ENCODE assay signal across 17 mouse cellular contexts in genomic region chr1:187803566-187803965, GRCm38 (mm10).
DNase-seq lines count a peak whose midpoint lies in the region; ATAC-seq and TF ChIP-seq lines count a peak whose summit lies in the region.
"Had no signal": no experiment of that assay in that cellular context is flagged by ENCODE, and none has a peak within 500 bp of the region (broad histone marks: within the 10 kb centered on the region; RNA-seq: fewer than 3 reads in every experiment).

No protein-coding gene starts in this region.

- H3K36me3 ChIP-seq in midbrain, embryonic 11.5 days (ENCODE audit: control insufficient read depth, insufficient read depth, low read length): no peaks in the 10 kb centered on the region
- no peaks in the 10 kb centered on the region for H3K36me3 ChIP-seq in midbrain, postnatal 0 days (ENCODE audit: insufficient read depth, low read length)
- H3K36me3 ChIP-seq in hindbrain, embryonic 14.5 days (replicated peaks; ENCODE audit: control insufficient read depth, insufficient read depth): no peaks in the 10 kb centered on the region
- H3K36me3 ChIP-seq: forebrain, embryonic 12.5 days had no signal

- no peak overlapping the region for H3K4me2 ChIP-seq in midbrain, embryonic 11.5 days
- no peak overlapping the region for H3K4me2 ChIP-seq in midbrain, postnatal 0 days (ENCODE audit: low read depth, low read length, poor library complexity, severe bottlenecking)
- H3K4me2 ChIP-seq in hindbrain, embryonic 14.5 days (replicated peaks): no peak overlapping the region
- H3K4me2 ChIP-seq: forebrain, embryonic 12.5 days had no signal

- WGBS in midbrain, embryonic 11.5 days: 27% methylated on average over 5 of the region's 5 CpGs
- 25% methylated on average over 5 of the region's 5 CpGs for WGBS in midbrain, postnatal 0 days
- 30% methylated on average over 5 of the region's 5 CpGs for WGBS in hindbrain, embryonic 14.5 days

- no peaks in the 10 kb centered on the region for H3K9me3 ChIP-seq in midbrain, embryonic 11.5 days (ENCODE audit: control insufficient read depth, low read length)
- H3K9me3 ChIP-seq in midbrain, postnatal 0 days (ENCODE audit: low read length): no peaks in the 10 kb centered on the region
- H3K9me3 ChIP-seq in hindbrain, embryonic 14.5 days (ENCODE audit: control insufficient read depth, low read length): no peaks in the 10 kb centered on the region
- H3K9me3 ChIP-seq: forebrain, embryonic 12.5 days had no signal

- H3K4me3 ChIP-seq in midbrain, embryonic 11.5 days (ENCODE audit: low read depth, low read length): no peak overlapping the region
- H3K4me3 ChIP-seq in midbrain, postnatal 0 days (ENCODE audit: low read depth, low read length): no peak overlapping the region
- no peak overlapping the region for H3K4me3 ChIP-seq in hindbrain, embryonic 14.5 days (replicated peaks; ENCODE audit: low read length)
- H3K4me3 ChIP-seq: forebrain, embryonic 12.5 days had no signal

- DNase-seq in heart, adult 11 months: peak; percentile 40
- DNase-seq in heart, postnatal 36 days: no peak
- DNase-seq in midbrain, embryonic 11.5 days (ENCODE audit: low spot score, missing footprints): no peak
- no peak for DNase-seq in midbrain, postnatal 0 days (ENCODE audit: low spot score)
- peak; percentile 21 to 58 for DNase-seq in kidney, postnatal 25 days
- peak; percentile 58 for DNase-seq in yolk sac, embryonic 10.5 days (ENCODE audit: low spot score)
- DNase-seq in hindbrain, embryonic 14.5 days (ENCODE audit: low spot score): no peak
- no peak for DNase-seq in gastrocnemius, adult 8-10 months (ENCODE audit: low spot score in 2 of 2)
- DNase-seq: adrenal gland, adult 2 months; cerebellum, postnatal 10 days; gastrocnemius, postnatal 14 days; heart, postnatal 10 days; left cerebral cortex, postnatal 4 days had no signal

- 0 out of 2 replicates have a peak, but pooled peaks have one; percentile 14 for ATAC-seq in midbrain, embryonic 11.5 days (ENCODE audit: low FRiP score)
- ATAC-seq in midbrain, postnatal 0 days (ENCODE audit: low FRiP score): no peak
- ATAC-seq in hindbrain, embryonic 14.5 days (ENCODE audit: low FRiP score): no peak
- ATAC-seq: hindbrain, embryonic 16.5 days had no signal

- H3K27ac ChIP-seq in midbrain, embryonic 11.5 days (ENCODE audit: low read depth, low read length): no peak overlapping the region
- no peak overlapping the region for H3K27ac ChIP-seq in midbrain, postnatal 0 days (ENCODE audit: low read depth, low read length)
- no peak overlapping the region for H3K27ac ChIP-seq in hindbrain, embryonic 14.5 days
- H3K27ac ChIP-seq: forebrain, embryonic 12.5 days; liver, embryonic 14.5 days had no signal

- H3K9ac ChIP-seq in midbrain, embryonic 11.5 days (ENCODE audit: low read length): no peak overlapping the region
- no peak overlapping the region for H3K9ac ChIP-seq in midbrain, postnatal 0 days (replicated peaks; ENCODE audit: low read length, poor library complexity, severe bottlenecking)
- H3K9ac ChIP-seq in hindbrain, embryonic 14.5 days: no peak overlapping the region
- H3K9ac ChIP-seq: forebrain, embryonic 12.5 days; liver, embryonic 14.5 days had no signal

- peaks cover 9% of the 10 kb centered on the region; the same call in 1 of the 2 replicates for H3K4me1 ChIP-seq in midbrain, embryonic 11.5 days (ENCODE audit: control insufficient read depth, insufficient read depth, low read length)
- H3K4me1 ChIP-seq in midbrain, postnatal 0 days (ENCODE audit: insufficient read depth, low read length): peaks cover 6% of the 10 kb centered on the region; the same call in 1 of the 2 replicates
- peaks cover 7% of the 10 kb centered on the region; the same call in 1 of the 2 replicates for H3K4me1 ChIP-seq in hindbrain, embryonic 14.5 days (replicated peaks; ENCODE audit: control insufficient read depth, insufficient read depth, low read length)

- H3K27me3 ChIP-seq in midbrain, embryonic 11.5 days (ENCODE audit: control insufficient read depth, insufficient read depth, low read length): no peaks in the 10 kb centered on the region
- H3K27me3 ChIP-seq in midbrain, postnatal 0 days (ENCODE audit: insufficient read depth, low read length): no peaks in the 10 kb centered on the region
- H3K27me3 ChIP-seq in hindbrain, embryonic 14.5 days (ENCODE audit: control insufficient read depth, insufficient read depth, low read length): no peaks in the 10 kb centered on the region
- H3K27me3 ChIP-seq: CH12.LX had no signal

- intact Hi-C loops in heart, postnatal 36 days (cut with DNase I): no loop called here

- no peak for TF ChIP-seq CTCF in midbrain, postnatal 0 days (IDR thresholded peaks at IDR 0.05)

Comparison
In these comparisons a context has a peak if more than half of its experiments do, and no peak if none do; other contexts are left out.
1. DNase-seq: peak in heart, adult 11 months (single experiment), kidney, postnatal 25 days (2 of 2) and yolk sac, embryonic 10.5 days (single experiment); none in heart, postnatal 36 days (0 of 2), midbrain, embryonic 11.5 days (single experiment), midbrain, postnatal 0 days (single experiment), hindbrain, embryonic 14.5 days (single experiment) and gastrocnemius, adult 8-10 months (0 of 2).